Mouse (Mus musculus) heart, adult 11 months (tissue): Measurements from ENCODE around the gene 4933402E13Rik.

ENCODE experiments used
- DNase-seq: peaks from one replicate; pipeline ENCODE4 v3.0.0; 2022

4933402E13Rik gene

DNA sequence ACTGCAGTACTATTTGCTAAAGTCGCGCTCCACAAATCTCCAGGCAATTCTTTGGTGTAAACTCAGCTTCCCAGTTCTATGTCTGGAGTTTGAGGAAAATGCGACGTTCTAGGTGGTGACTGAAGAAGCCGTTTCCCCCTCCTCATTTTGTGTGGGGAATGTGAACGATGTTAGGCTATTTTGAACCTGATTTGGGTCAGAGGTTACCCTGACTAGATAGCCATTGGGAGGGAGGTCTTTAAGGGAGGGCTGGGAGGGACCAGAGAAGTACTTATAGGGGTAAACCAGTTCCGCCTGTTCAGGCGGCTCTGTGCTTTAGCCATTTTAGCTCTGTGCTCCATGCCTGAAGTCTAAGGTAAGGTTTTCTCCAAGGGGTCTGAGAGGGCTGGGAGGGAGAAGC is at the start of gene 4933402E13Rik:
4933402E13Rik (plus strand) TSS at position 301 of the 400 bp plus-strand sequence.
- no peak for DNase-seq
